Mouse (Mus musculus) ES-CJ7 (cell line): ENCODE measurements around the gene Cacna1h.
A peak's percentile ranks its signal among the peaks of the same experiment; 100 is the strongest.

ENCODE experiments used
- DNase-seq: peaks from one replicate; pipeline ENCODE4 v3.0.0; 2011; ENCODE audit warnings: low read depth, low spot score

Gene Cacna1h

DNA sequence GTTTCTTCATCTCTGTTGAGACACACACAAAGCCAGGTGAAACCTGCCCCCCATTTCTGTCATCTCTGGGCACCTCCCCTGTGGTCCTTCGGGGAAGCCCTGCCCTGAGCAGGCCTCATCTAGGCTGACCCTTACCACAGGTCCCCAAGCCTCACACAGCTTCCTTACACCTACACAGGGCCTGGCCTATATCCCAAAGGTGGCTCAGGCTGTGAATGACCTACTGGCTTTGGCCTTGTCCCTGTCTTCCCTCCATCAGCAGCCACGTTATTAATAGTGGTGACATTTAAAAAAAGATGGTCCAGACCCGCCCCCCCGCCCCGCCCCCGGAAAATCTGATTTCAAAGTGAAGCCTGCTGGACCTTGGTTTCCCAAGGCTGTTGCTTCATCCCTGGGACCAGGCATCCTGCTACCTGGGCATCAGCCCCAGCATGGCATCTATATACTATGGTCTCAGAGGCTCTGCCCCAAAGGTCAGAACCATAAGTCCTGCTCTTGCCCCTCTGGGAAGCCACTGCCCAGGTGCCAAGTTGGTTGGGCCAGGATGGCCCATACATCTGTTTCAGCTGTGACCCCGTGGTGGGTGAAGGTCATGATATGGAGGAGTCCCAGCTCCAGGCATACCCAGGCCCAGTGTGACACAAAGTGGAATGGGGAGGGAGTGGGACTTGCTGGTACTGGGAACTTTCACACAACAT lies 25.1 kb downstream of the Cacna1h start:
- DNase-seq, result no peak

DNA sequence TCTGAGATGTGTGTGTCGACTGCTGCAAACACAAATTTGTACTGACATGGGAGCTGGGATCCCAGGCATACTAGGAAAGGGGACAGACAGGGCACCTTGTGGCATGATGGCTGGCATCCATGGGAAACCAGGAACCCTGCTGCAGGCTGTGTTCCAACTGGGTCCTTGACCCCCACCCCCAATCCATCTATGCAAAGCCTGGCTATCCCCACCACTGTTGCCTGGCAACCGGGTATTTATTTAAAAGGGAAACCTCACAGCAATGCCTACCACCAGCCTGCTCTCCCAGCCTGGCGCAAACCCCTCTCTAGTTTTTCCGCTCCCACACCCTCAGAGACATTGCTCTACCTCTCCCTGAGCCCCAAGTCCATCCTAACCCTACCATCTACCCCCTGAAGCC lies 26.2 kb downstream of the Cacna1h start:
- DNase-seq, result no peak

DNA sequence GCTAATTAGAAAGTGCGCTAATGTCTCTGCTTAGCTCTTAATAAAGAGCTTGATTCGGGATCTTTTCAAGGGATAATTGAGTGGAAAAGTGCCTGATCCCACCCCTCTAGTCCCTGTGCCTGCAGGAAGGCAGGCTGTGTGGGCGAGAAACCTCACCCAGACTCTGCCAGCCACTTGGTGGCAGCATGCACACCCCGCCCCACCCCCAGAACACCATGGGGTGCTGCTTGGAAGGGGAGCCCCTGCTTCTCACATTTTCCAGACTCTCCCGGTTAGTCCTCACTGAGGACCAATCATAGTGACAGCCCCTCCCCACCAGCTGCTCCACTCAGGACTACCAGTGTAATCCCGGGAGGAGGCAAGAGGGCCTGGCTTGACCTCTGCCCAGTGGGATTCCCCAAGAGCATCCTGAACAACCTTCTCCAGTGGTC lies 27.6 kb downstream of the Cacna1h start:
- DNase-seq, result no peak

DNA sequence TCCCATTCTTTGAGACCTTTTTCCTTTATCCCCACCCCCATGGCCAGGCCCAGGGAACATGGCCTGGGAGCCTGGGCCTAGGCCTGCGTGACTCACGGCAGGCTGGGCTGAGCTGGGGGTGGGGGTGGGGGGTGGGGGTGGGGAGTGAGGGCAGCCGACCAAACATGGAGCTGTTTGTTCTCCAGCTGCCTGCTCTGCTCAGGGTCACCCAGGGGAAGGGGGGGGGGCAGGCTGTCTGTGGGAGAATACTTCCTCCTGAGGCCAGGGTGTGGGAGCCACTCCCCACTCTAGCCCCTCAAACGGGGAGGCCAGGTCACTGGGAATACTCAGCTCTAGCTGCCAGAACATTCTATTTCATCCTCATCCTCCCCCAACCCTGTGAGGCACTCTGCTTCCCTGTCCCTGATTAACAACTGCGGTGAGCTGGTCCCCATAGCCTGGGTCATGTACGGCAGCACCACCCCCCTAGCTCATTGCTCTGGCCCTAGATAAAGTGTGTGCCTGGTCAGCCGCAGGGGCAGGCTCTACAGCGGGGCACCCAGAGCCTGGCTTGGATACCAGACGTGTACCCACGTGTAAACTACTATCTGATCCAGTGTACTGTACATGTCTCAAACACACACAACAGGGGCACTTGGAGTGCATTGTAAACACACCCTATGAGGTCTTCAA lies 28.2 kb downstream of the Cacna1h start:
- no peak for DNase-seq

GRCm38 (mm10) chr17:25404190-25404589 lies 29.4 kb downstream of the Cacna1h start:
- DNase-seq, result peak; percentile 8

DNA sequence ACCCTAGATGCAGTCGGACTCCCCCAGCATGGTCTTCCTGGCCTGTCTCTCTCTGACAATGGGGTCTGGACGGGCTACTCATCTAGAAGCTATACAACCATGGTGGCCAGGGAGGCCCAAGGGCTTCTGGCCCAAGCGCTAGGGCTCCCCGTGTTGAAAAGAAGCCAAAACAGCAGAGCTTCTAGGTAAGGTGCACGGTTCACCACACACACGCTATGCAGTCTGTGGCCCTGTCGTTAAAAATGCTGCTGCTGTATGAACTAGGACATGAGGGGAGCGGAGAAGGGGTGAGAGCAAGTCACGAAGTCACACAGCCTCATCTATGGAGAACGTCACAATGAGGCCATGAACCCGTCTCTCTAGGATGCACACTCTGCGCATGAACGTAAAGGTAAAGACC lies 31.4 kb downstream of the Cacna1h start:
- DNase-seq, result no peak

GRCm38 (mm10) chr17:25401491-25401890 lies 32.1 kb downstream of the Cacna1h start:
- no peak for DNase-seq

DNA sequence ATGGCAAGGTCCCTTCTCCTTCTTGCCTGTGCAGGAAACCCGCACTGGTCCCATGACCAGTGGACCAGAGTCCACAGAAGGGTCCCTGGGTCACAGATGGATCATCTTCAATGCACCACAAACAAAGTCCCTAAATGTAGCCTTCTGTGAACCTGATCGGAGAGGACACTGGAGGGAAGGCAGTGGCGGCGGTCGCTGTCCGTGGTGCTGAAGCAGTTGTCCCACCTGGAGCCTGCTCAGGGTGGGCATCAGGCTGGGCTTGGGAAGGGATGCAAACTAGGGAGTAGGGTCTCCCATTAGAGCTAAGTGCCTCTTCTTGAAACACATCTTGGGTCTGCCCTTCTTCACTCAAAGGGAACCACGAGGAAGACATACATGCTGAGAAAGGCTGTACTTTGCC lies 33.1 kb downstream of the Cacna1h start:
- peak; percentile 16 for DNase-seq

- DNase-seq, result no peak
These were observed 35.1 kb downstream of the Cacna1h start for GRCm38 (mm10) chr17:25398520-25398838.

GRCm38 (mm10) chr17:25397804-25398519 lies 35.6 kb downstream of the Cacna1h start:
- DNase-seq, result peak; percentile 71

GRCm38 (mm10) chr17:25394526-25394925 lies 39.1 kb downstream of the Cacna1h start:
- DNase-seq, result no peak

GRCm38 (mm10) chr17:25374011-25374410 lies 59.6 kb downstream of the Cacna1h start:
- peak; percentile 34 for DNase-seq

- no peak for DNase-seq
These were observed 61.1 kb downstream of the Cacna1h start for GRCm38 (mm10) chr17:25372491-25372890.

- DNase-seq, result no peak
These were observed 64.6 kb downstream of the Cacna1h start, which contains the start of gene Tpsg1 for GRCm38 (mm10) chr17:25368973-25369372. Tpsg1 (plus strand) TSS chr17:25369273.

DNA sequence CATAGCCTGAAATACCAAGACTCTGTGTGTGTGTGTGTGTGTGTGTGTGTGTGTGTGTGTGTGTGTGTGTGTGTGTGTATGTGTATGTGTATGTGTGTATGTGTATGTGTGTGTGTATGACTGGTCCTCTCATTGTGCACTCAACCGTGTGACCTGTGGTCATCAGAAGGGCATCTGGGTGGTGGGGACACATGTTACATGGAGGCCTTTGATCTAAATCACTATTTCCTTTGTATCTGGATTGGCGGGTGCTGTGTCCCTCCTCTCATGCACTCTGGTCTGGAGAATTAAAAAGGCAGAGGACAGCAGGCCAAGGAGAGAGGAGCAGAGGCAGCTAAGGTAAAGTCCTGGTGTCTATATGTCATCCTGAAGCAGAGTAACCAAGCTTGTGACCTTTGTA lies 67.6 kb downstream of the Cacna1h start, which contains the start of gene Tpsb2:
TSS of gene Tpsb2 (plus strand) at position 301 of the 400 bp plus-strand sequence.
- no peak for DNase-seq

DNA sequence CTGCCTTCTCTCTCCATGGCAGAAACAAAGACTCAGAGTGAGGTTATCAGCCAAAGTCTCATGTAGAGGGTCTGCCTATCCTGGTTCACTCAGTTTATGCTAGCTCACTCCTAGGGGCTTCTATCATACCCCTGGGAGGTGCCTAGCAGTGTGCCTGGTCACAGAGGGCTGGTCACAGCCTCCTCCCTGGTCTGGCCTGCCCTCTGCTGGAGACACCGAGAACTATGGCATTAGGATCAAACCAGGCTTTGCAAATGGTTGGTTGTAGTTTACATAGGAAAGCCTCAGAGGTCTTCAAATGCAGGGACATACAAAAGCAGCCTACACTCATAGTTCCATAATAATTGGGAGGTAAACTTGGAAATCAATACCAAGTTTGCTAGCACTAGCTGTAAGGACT lies 69.9 kb downstream of the Cacna1h start:
- DNase-seq, result peak; percentile 57

DNA sequence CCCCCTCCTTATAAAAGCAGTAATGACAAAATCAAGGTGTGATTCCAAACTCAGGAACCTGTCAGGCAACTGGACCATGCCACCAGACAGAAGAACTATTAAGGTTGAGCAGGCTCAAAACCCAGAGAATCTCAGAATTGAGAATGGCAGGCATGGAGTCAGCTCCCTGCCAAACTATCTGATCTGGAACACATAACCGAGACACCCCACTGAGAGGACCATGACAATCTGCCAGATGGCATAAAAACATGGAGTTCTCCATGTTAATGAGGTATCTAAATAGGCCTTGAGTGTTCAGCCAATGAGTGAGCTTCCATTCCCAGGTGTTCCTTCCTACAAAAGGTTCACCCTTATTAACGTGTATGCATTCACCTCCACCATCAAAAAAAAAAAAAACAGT lies 72.3 kb downstream of the Cacna1h start:
- DNase-seq, result no peak

GRCm38 (mm10) chr17:25345462-25345861 lies 88.1 kb downstream of the Cacna1h start, which contains the start of gene Tpsab1:
Tpsab1 (minus strand) TSS chr17:25345562.
- no peak for DNase-seq

DNA sequence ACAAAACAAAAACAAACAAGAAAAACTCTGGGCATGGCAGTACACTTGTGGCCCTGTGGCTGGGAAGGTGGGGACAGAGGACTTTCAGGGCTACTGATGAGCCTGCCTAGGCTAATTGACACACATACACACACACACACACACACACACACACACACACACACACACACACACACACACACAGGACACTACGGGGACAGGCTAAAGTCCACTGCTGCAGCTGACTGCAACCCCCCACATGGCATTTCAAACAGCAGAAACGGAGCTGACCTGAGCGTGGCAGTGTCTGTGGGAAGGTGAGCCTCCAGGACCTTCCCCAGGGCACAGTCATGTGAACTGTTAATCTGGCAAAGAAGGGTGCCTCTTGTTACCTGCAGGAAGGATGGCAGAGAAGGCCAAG lies 92.1 kb downstream of the Cacna1h start:
- DNase-seq, result no peak

DNA sequence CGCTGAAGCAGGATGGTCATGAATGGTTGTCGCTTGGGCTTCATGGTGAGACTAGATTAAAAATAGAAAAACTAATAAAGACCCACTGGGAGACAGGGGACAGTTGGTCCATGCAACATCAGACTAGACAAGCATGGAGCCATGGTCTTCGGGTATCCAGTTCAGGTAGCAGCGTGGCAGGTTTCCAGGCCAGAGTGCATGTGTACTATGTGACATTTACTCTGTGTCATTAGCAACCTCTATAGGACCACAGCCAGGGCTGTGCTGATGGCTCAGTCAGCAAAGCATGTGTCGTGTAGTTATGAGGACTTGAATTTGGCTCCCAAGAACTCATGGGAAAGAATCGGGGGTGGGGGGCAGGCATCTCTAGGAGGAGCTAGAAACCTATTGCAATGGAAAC lies 93.6 kb downstream of the Cacna1h start:
- no peak for DNase-seq

DNA sequence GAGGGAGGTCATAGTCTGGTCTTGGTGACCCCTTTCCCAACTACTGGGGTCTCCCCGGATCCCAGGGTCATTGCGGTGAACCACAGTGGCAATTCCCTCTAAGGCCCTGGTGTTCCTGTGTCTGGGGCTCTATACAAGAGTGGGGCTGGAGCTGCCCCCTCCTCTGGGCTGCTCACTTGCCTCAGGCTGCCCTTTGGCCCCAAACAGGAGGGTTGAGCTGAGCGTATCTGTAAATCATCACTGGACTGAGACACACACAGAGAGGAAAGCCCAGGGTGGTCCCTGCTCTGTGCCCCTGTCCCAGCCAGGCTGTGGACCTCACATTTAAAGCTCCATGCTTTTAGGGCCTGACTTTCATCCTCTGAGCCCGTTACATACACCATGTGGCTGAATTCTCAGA lies 95.4 kb downstream of the Cacna1h start:
- no peak for DNase-seq

GRCm38 (mm10) chr17:25333943-25334342 lies 99.6 kb downstream of the Cacna1h start:
- peak; percentile 83 for DNase-seq

GRCm38 (mm10) chr17:25332321-25332720 lies 101.3 kb downstream of the Cacna1h start:
- no peak for DNase-seq
